Mouse (Mus musculus) kidney, adult 8-10 months (tissue): ENCODE measurements around the gene Dpp10.
A peak's percentile ranks its signal among the peaks of the same experiment; 100 is the strongest.

Experiments
- DNase-seq, 2 experiments: peaks; one replicate each; pipeline ENCODE4 v3.0.0; 2022

Gene Dpp10

DNA sequence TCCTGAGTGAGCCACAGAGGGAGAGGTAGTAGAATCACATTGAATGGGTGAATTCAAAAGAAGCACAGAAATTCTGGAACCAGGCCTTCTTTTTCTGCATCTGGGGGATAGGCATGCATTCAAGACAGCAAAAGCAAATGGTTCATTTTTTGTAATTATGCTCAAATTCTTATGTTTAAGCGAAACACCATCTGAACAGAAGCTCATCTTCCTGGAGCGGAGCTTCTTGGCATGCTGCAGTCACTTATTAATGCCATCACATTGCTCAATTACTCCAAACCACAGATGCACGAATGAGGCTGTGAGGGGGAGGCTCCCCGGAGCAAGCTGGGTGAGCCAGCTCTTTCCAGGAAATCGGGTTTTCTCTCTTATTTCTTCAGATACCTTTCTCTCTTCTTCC is 142.7 kb downstream of the Dpp10 start:
- DNase-seq: no peak

GRCm38 (mm10) chr1:123901218-123901617 is 144.1 kb downstream of the Dpp10 start:
- DNase-seq: no peak

GRCm38 (mm10) chr1:123887243-123887642 is 158.1 kb downstream of the Dpp10 start:
- DNase-seq: no peak

GRCm38 (mm10) chr1:123846881-123847280 is 198.5 kb downstream of the Dpp10 start:
- no peak for DNase-seq

- no peak for DNase-seq
These were observed 244.2 kb downstream of the Dpp10 start for GRCm38 (mm10) chr1:123801206-123801605.

DNA sequence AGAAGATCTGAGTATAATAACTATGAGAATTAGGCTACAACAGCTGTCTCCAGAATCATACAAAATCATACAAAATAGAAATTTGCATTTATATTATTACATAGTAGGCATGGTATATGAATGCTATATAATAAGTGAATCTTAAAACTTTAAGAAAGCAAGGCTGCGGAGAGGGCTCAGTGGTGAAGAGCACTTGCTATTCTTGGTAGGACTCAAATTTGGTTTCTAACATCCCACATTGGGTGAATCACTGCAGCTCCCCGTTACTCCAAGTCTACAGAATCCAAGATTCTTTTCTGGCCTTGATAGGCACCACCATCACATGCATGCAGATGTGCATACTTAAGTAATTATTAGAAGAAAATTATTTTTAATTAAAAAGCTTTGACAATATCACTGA is 279.8 kb downstream of the Dpp10 start:
- no peak for DNase-seq

DNA sequence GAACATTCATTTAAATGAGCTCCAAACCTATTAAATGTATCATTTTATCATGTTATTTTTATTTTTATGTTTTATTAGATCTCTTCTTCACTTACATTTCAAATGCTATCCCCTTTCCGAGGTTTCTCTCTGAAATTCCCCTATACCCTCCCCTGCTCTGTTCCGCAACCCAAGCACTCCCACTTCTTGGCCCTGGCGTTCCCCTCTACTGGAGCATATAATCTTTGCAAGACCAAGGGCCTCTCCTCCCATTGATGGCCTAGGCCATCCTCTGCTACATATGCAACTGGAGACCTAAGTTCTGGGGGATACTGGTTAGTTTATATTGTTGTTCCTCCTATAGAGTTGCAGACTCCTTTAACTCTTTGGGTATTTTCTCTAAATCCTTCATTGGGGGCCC is 283.1 kb downstream of the Dpp10 start:
- DNase-seq: no peak

GRCm38 (mm10) chr1:123756055-123756454 is 289.3 kb downstream of the Dpp10 start:
- no peak for DNase-seq

DNA sequence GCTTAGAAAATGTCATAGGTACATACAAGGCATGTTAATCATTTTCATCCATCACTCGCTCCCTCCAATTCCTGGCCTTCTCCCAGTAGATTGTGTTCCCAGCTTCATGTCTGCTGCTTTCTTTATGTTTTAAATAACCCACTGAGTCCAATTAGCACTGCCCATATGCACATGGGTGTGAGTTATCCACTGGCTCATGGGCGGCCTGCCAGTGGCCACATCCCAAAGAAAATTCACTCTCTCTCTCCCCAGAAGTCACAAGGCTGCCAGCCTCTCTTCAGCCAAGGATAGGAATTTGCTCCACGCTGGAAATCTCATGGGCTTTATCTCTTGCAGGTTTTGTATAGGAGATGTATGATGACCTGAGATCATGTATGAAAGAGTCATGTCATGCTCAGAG is 338.1 kb downstream of the Dpp10 start:
- DNase-seq: no peak

GRCm38 (mm10) chr1:123658409-123658808 is 386.9 kb downstream of the Dpp10 start:
- no peak for DNase-seq

DNA sequence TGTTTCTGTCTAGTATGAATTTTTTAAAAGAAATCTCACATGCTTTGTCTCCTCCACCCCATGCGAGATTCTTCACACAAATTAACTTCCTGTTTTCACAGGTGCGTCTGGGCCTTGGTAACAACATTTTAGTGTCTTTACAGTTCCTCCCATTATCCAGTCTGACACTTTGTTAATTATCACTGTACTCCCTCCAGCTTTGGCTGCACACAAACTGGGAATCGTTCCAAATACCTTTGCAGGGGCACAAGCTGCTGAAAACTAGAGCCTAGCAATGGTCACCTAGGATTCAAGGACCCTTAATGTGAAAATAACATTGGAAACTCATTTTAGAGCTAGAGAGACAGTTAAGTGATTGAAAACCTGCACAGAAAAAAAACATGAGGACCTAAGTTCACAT is 388.8 kb downstream of the Dpp10 start:
- DNase-seq: no peak

GRCm38 (mm10) chr1:123637897-123638296 is 407.5 kb downstream of the Dpp10 start:
- DNase-seq: no peak

- no peak for DNase-seq
These were observed 417.1 kb downstream of the Dpp10 start for GRCm38 (mm10) chr1:123628268-123628667.

DNA sequence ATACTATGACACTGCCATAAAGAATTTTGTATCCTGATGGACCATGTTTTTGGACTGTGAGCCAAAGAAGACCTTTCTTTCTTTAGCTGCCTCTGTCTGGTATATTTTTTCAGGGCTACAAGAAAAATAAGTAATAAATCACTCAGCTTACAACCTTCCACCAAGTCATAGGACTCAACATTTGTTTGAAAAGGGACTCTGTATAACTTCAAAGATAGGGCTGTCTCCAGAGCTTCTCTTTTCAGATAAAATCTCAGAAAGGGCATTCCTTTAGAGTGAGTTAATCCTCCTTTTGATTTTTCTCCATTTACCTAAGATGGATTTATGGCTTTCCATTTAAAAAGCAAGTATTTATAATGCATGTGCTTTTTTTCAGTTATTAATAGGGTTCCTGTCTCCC is 460.5 kb downstream of the Dpp10 start:
- no peak for DNase-seq

DNA sequence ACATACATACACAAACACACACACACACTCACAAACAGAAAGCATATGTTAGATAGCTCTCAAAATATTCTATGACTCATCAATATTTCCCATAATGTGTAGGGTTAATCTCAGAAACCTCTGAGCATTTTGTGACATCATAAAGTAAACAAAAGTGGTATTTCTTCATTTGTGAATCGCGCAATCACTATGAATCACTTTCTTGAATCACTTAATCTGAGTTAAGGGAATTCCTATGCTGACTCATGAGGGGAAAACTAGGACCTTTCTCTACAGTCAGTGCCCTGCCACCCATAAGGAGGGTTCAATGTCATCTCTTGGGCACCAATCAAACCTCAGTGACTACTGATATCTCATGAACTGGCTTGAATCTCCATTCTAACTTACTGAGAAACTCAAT is 465.2 kb downstream of the Dpp10 start:
- no peak for DNase-seq

- no peak for DNase-seq
These were observed 471.6 kb downstream of the Dpp10 start for GRCm38 (mm10) chr1:123573713-123574112.

DNA sequence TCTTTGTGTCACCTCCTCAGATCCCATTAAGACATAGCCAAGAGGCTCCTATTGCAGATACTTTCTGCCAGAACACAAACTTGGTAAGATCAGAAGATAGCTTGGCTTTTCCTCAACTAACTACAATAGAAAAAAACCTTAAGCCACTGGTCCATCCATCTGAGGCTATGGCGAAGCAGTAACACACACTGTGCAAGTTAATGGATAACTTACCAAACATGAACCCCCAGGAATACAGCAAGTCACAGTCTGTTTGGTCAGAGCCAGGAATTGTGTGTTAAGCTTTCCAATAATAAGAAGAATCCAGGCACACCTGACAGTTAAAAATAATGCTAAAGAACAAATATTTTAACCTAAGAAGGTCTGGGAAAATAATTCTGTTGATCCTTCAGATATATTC is 502.9 kb downstream of the Dpp10 start:
- no peak for DNase-seq

- DNase-seq: peak; percentile 19 to 39
These were observed 577.6 kb downstream of the Dpp10 start for GRCm38 (mm10) chr1:123467729-123468128.

DNA sequence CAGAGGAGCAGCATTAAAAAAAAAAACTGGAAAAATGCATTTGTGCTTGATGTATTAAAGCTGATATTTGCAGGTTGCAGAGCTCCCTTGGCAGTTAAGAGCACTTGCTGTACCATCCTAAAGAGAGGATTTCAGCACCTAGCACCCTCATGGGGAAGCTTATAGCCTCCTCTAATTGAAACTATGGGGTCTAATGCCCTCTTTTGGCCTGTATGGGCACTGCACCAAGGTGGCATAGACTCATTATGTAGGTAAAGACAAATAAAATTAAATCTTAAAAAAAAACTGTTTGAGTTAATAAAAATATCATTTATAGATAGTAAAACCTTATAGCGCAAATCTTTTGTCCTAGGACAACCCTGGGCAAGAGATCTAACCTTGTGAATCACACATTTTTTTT is 631.2 kb downstream of the Dpp10 start:
- peak in 1 of 2 experiments; percentile 41 for DNase-seq

- DNase-seq: no peak
These were observed 694.1 kb downstream of the Dpp10 start for GRCm38 (mm10) chr1:123351300-123351699.

DNA sequence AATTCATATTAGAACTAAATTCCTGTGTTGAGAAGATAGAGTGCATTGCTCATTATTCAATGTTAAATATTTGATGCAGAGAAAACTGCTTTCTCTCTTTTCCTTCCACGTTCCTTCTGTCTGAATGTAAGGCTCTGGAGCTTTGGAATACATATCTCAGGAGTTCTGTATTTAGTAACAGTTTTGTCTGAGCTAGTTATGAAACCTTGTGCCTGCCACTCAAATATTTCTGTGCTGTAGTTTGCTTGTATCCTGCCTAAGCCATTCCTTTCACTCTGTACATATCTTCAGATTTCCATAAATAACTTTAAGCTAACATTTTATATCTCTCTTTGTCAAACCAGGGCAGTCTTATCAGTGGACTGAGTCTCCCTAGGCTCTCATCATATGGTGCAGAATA is 707.5 kb downstream of the Dpp10 start:
- DNase-seq: no peak

GRCm38 (mm10) chr1:123316886-123317285 is 728.5 kb downstream of the Dpp10 start:
- peak; percentile 68 to 76 for DNase-seq
